Mouse (Mus musculus): Measurements from ENCODE around the gene Aspg. TPM values are rescaled to one million over a fixed set of nuclear protein-coding genes. Genes with fewer than 3 reads are reported as not detected.

The Aspg gene
- polyA plus RNA-seq, 1 experiment: 3.2 TPM

DNA sequence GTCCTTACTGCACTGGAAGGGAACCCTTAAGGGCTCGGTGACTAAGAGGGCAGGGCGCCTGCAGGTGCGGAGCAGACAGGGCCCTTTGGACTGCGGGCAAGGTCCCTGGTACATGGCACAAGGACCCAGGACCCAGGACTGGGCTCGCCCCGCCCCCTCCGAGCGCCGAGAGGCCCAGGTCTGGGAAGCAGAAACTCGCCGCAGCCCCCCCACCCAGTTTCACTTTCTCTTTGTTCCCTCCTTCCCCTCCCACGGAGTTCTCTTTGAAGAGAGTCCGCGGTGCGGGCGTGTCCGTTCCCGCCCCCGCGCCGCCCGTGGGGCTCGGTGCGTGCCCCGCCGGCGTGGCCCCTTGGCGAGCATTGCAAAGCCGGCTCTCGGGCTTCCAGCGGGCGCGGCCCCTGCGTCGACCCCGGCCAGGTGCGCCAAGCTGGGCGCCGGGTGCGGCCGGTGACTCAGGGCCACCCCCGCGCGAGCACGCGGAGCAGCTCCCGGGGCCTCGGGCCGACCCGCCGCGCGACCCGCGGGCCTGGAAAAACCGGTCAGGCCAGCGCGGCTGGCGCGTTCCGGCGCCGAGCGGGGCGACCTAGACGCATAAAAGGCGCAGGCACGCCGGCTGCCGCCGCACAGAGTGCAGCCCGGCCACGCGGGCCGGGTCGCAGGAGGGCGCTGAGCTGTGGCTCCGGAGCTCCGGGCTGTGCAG, 23.8 kb downstream of the Aspg start:
- H3K27me3 ChIP-seq (ENCODE audit: control insufficient read depth, insufficient read depth, low read length): peaks cover 6% of the 10 kb centered on the region
- TF ChIP-seq CTCF (IDR thresholded peaks at IDR 0.05; ENCODE audit: borderline replicate concordance, insufficient read depth, low read depth, low read length) (no peak), POLR2A (IDR thresholded peaks at IDR 0.05; ENCODE audit: borderline replicate concordance, insufficient read depth, low read length) (no peak)
- 2% methylated on average over 77 of the region's 79 CpGs for WGBS
- H3K27ac ChIP-seq (ENCODE audit: insufficient read depth, low read length): no peak overlapping the region
- no peak for DNase-seq
- H3K4me1 ChIP-seq (ENCODE audit: control insufficient read depth, insufficient read depth, low read length): no peaks in the 10 kb centered on the region
- peak overlapping the region; percentile 20 for H3K4me3 ChIP-seq (replicated peaks; ENCODE audit: insufficient read depth, low read depth, low read length)

DNA sequence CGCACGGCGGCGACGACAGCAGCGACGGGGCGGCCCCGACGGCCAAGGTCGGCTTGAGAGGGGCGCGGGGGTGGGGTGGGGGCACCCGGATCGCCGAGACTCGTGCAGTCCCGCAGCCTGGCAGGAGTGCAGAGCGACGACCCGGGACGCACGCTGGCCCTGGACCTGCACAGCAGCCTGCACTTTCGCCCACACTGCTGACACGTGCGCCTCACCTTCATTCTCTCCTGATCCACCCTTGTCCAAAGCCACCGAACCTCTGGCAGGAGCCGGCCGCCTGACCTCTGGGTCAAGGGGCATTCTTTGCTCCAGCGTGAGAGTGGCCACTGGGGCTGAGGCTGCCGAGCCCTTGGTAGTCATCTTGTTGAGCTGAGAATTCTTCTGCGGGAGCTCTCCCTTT, 24.5 kb downstream of the Aspg start:
- 15% methylated on average over 32 of the region's 32 CpGs for WGBS
- Histone ChIP-seq H3K27ac (ENCODE audit: insufficient read depth, low read length) (no peak overlapping the region), H3K4me3 (replicated peaks; ENCODE audit: insufficient read depth, low read depth, low read length) (no peak overlapping the region), H3K4me1 (ENCODE audit: control insufficient read depth, insufficient read depth, low read length) (no peaks in the 10 kb centered on the region), H3K27me3 (ENCODE audit: control insufficient read depth, insufficient read depth, low read length) (peaks cover 6% of the 10 kb centered on the region)
- DNase-seq: no peak
- TF ChIP-seq CTCF (IDR thresholded peaks at IDR 0.05; ENCODE audit: borderline replicate concordance, insufficient read depth, low read depth, low read length): no peak
- TF ChIP-seq POLR2A (IDR thresholded peaks at IDR 0.05; ENCODE audit: borderline replicate concordance, insufficient read depth, low read length): no peak

DNA sequence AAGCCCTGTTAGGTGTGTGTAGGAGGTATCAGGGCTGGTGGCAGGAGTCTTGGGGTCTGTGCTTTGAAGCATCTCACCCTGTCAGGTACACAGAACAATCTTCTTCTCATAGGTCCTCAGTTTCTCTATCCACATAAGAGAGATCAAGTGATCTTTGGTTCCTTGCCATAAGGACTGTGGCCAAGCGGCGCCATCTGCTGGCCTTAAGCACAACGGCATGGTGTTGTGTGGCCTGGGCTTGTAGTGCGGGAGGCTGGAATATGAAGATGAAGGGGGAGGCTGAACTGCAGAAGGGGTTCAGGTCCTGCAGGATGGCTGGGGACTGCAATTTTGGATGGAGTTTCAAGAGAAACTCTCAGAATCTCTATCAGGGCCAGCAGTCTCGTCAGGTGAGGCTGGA, 33.8 kb downstream of the Aspg start:
- H3K27ac ChIP-seq (ENCODE audit: insufficient read depth, low read length): no peak overlapping the region
- peak in 1 of 2 experiments; percentile 35 for DNase-seq
- no peak overlapping the region for H3K4me3 ChIP-seq (replicated peaks; ENCODE audit: insufficient read depth, low read depth, low read length)
- no peaks in the 10 kb centered on the region; the same call in 1 of the 2 replicates for H3K27me3 ChIP-seq (ENCODE audit: control insufficient read depth, insufficient read depth, low read length)
- H3K4me1 ChIP-seq (ENCODE audit: control insufficient read depth, insufficient read depth, low read length): no peaks in the 10 kb centered on the region
- TF ChIP-seq CTCF (IDR thresholded peaks at IDR 0.05; ENCODE audit: borderline replicate concordance, insufficient read depth, low read depth, low read length) (peak; percentile 75), POLR2A (IDR thresholded peaks at IDR 0.05; ENCODE audit: borderline replicate concordance, insufficient read depth, low read length) (no peak)
- WGBS: 20% methylated on average over 5 of the region's 5 CpGs

DNA sequence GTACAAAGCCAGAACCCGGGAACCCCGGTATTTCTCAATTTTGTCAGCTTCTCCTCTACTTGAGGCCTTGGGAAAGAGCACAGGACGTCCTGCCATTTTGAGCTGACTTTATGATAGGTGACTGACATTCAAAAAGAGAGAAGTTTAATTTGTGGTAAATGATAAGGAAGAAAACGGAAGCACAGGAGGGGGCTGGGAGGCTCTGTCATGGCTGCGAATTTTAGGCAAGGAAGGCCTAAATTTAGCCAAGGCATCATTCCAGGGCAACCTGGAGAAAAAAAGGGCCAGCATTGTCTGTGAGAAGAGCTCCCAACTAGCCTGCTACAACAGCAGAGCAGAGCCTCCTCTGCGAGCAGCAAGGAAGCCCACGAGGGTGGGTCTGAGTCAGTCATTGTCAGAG, 34.3 kb downstream of the Aspg start:
- H3K27me3 ChIP-seq (ENCODE audit: control insufficient read depth, insufficient read depth, low read length): no peaks in the 10 kb centered on the region; the same call in 1 of the 2 replicates
- no peak overlapping the region for H3K4me3 ChIP-seq (replicated peaks; ENCODE audit: insufficient read depth, low read depth, low read length)
- TF ChIP-seq POLR2A (IDR thresholded peaks at IDR 0.05; ENCODE audit: borderline replicate concordance, insufficient read depth, low read length): no peak
- TF ChIP-seq CTCF (IDR thresholded peaks at IDR 0.05; ENCODE audit: borderline replicate concordance, insufficient read depth, low read depth, low read length): no peak
- WGBS: 59% methylated on average over 7 of the region's 7 CpGs
- DNase-seq: no peak
- no peak overlapping the region for H3K27ac ChIP-seq (ENCODE audit: insufficient read depth, low read length)
- no peaks in the 10 kb centered on the region for H3K4me1 ChIP-seq (ENCODE audit: control insufficient read depth, insufficient read depth, low read length)

DNA sequence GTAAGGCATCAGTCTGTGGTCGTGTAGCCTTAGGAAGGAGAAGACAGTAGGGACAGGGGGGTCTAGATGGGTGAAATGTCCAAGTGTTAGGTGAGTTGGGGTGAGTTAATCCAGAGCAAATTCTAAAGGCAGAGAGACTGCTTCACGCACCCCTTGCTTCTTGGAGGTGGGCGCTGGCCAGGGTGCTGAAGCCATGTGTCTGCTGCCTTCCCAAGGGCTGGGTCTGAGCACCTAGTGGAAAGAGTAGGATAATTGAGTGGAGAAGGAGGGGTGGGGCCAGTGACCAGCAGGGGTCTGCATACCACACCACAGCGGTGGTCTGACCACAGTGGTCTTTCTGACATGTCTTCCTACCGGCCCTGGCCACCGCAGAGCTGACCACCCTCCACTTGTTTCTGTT, 34.8 kb downstream of the Aspg start:
- TF ChIP-seq POLR2A (IDR thresholded peaks at IDR 0.05; ENCODE audit: borderline replicate concordance, insufficient read depth, low read length): no peak
- TF ChIP-seq CTCF (IDR thresholded peaks at IDR 0.05; ENCODE audit: borderline replicate concordance, insufficient read depth, low read depth, low read length): no peak
- Histone ChIP-seq H3K27me3 (ENCODE audit: control insufficient read depth, insufficient read depth, low read length) (peaks cover under 1% of the 10 kb centered on the region; the same call in 1 of the 2 replicates), H3K4me1 (ENCODE audit: control insufficient read depth, insufficient read depth, low read length) (no peaks in the 10 kb centered on the region), H3K27ac (ENCODE audit: insufficient read depth, low read length) (no peak overlapping the region), H3K4me3 (replicated peaks; ENCODE audit: insufficient read depth, low read depth, low read length) (no peak overlapping the region)
- DNase-seq: no peak
- WGBS: 54% methylated on average over 6 of the region's 6 CpGs

DNA sequence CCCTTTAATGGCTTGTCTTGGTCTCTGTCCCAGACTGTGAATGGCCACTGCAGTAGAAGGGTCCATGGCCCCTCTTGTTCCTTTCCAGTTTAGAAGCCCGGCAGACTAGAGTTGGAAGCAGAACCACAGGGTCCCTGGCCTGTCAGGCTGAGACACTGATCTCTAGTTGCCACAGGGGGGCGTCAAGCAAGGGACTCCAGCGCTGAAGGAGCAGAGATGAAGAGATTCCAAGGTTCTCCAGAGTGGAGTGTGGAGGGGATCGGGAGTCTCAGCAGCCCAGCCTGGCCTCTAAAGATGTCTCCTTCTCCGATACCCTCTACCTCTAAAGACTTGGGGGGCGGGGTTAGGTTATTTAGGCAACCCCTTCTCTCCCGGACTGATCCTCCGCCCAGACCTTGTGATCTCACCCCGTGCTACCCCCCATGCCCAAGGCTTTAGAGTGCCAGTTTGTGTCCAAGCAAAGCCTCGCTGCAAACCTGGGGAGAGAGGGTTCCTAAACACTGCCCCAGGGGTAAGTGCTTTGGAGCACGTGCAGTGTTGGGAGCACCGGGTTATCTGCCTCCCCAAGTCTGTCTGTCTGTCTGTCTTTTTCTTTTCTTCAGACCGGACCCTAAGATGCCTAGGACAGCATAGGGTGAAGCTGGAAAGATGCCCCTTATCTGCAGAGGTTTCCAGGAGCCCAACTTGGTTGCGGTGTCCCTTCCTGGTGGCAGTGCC, 36.8 kb downstream of the Aspg start:
- 4% methylated on average over 14 of the region's 14 CpGs for WGBS
- H3K4me1 ChIP-seq (ENCODE audit: control insufficient read depth, insufficient read depth, low read length): no peaks in the 10 kb centered on the region
- no peak for DNase-seq

DNA sequence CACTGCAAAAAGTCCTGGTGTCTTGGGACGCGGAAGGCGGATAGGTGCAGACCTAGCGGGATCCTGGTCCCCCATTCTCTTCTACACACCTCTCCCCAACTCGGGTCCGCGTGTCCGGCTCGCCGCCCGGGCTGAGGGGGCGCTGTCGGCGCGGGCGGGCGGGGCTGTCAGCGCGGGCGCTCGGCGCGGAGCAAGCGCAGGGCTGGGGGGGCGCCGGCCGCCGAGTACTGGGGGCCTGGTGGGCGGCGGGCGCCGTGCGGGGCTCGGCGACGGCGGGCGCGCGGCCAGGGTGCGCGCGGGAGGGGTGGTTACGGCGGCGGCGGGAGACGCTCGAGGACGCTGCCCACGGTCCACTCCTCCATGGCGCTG, 37.3 kb downstream of the Aspg start:
- TF ChIP-seq CTCF (IDR thresholded peaks at IDR 0.05; ENCODE audit: borderline replicate concordance, insufficient read depth, low read depth, low read length) (no peak), POLR2A (IDR thresholded peaks at IDR 0.05; ENCODE audit: borderline replicate concordance, insufficient read depth, low read length) (no peak)
- under 1% methylated on average over 45 of the region's 52 CpGs for WGBS
- Histone ChIP-seq H3K27ac (ENCODE audit: insufficient read depth, low read length) (no peak overlapping the region), H3K27me3 (ENCODE audit: control insufficient read depth, insufficient read depth, low read length) (peaks cover 1% of the 10 kb centered on the region; the same call in 1 of the 2 replicates), H3K4me1 (ENCODE audit: control insufficient read depth, insufficient read depth, low read length) (no peaks in the 10 kb centered on the region), H3K4me3 (replicated peaks; ENCODE audit: insufficient read depth, low read depth, low read length) (no peak overlapping the region)
- no peak for DNase-seq

More for the DNA sequence above, 36.8 kb downstream of the Aspg start:
- Histone ChIP-seq H3K27me3 (ENCODE audit: control insufficient read depth, insufficient read depth, low read length) (peaks cover 1% of the 10 kb centered on the region; the same call in 1 of the 2 replicates), H3K27ac (ENCODE audit: insufficient read depth, low read length) (no peak overlapping the region), H3K4me3 (replicated peaks; ENCODE audit: insufficient read depth, low read depth, low read length) (no peak overlapping the region)
- peak; percentile 28; the same call in 1 of the 2 replicates for TF ChIP-seq CTCF (IDR thresholded peaks at IDR 0.05; ENCODE audit: borderline replicate concordance, insufficient read depth, low read depth, low read length)
- no peak for TF ChIP-seq POLR2A (IDR thresholded peaks at IDR 0.05; ENCODE audit: borderline replicate concordance, insufficient read depth, low read length)
